In the genomic region with DNA sequence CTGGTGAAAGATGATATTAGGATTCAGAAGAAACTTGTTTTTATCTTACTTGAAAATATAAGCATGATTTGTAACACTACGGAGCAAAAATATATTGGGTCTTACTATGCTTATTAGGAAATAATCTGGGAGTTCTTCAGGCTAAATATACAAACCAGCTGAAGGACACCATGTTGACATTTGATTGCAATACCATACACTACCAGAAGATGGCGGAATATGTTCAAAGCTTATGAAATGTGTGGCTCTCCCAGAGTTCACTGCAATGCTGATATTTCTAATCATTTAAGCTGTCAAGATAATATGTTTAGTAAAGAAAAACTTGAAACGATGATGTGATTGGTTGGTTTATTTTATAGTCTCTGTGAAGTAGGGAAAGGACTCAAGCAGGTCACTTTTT, we compare ENCODE assay signal across 9 mouse cellular contexts.
DNase-seq lines count a peak whose midpoint lies in the region; ATAC-seq and TF ChIP-seq lines count a peak whose summit lies in the region.
"Had no signal": no experiment of that assay in that cellular context is flagged by ENCODE, and none has a peak within 500 bp of the region (broad histone marks: within the 10 kb centered on the region; RNA-seq: fewer than 3 reads in every experiment).

No protein-coding gene starts in this region.

- no peak overlapping the region for H3K4me3 ChIP-seq in heart, embryonic 12.5 days
- H3K4me3 ChIP-seq in midbrain, embryonic 14.5 days (replicated peaks; ENCODE audit: low read depth, low read length): no peak overlapping the region
- no peak overlapping the region for H3K4me3 ChIP-seq in midbrain, embryonic 10.5 days
- H3K4me3 ChIP-seq in intestine, embryonic 16.5 days (ENCODE audit: low read length): no peak overlapping the region
- H3K4me3 ChIP-seq: stomach, embryonic 15.5 days had no signal

- no peak overlapping the region for H3K9ac ChIP-seq in heart, embryonic 12.5 days
- no peak overlapping the region for H3K9ac ChIP-seq in midbrain, embryonic 14.5 days (replicated peaks; ENCODE audit: low read length)
- H3K9ac ChIP-seq in intestine, embryonic 16.5 days (ENCODE audit: low read depth, low read length): no peak overlapping the region
- H3K9ac ChIP-seq: stomach, embryonic 15.5 days had no signal

- 10% methylated on average over 3 of the region's 3 CpGs for WGBS in heart, embryonic 12.5 days
- 7% methylated on average over 3 of the region's 3 CpGs for WGBS in midbrain, embryonic 14.5 days
- WGBS in midbrain, embryonic 10.5 days: 11% methylated on average over 3 of the region's 3 CpGs
- 11% methylated on average over 3 of the region's 3 CpGs for WGBS in intestine, embryonic 16.5 days

- intact Hi-C loops in heart, postnatal 25 days (cut with DNase I): no loop called here

- no peak for ATAC-seq in heart, embryonic 12.5 days (ENCODE audit: insufficient number of reproducible peaks, low FRiP score)
- ATAC-seq in midbrain, embryonic 14.5 days (ENCODE audit: low FRiP score, low TSS enrichment): no peak; the same call in 1 of the 2 replicates
- ATAC-seq in intestine, embryonic 16.5 days: no peak

- H3K9me3 ChIP-seq in heart, embryonic 12.5 days (replicated peaks): peaks cover 4% of the 10 kb centered on the region; the same call in 1 of the 2 replicates
- H3K9me3 ChIP-seq in midbrain, embryonic 14.5 days (ENCODE audit: control insufficient read depth, low read length): no peaks in the 10 kb centered on the region
- H3K9me3 ChIP-seq in midbrain, embryonic 10.5 days (replicated peaks): peaks cover 5% of the 10 kb centered on the region; the same call in 1 of the 2 replicates
- H3K9me3 ChIP-seq in intestine, embryonic 16.5 days (ENCODE audit: control insufficient read depth, low read length): no peaks in the 10 kb centered on the region
- H3K9me3 ChIP-seq: stomach, embryonic 15.5 days had no signal

- no peak overlapping the region for H3K4me2 ChIP-seq in heart, embryonic 12.5 days
- no peak overlapping the region for H3K4me2 ChIP-seq in midbrain, embryonic 14.5 days (ENCODE audit: low read length)
- no peak overlapping the region for H3K4me2 ChIP-seq in intestine, embryonic 16.5 days (ENCODE audit: low read depth, low read length)
- H3K4me2 ChIP-seq: stomach, embryonic 15.5 days had no signal

- no peaks in the 10 kb centered on the region for H3K27me3 ChIP-seq in heart, embryonic 12.5 days (replicated peaks)
- no peaks in the 10 kb centered on the region for H3K27me3 ChIP-seq in midbrain, embryonic 14.5 days (ENCODE audit: control insufficient read depth, insufficient read depth, low read length)
- H3K27me3 ChIP-seq in midbrain, embryonic 10.5 days (ENCODE audit: low read depth, poor library complexity, severe bottlenecking): no peaks in the 10 kb centered on the region
- no peaks in the 10 kb centered on the region for H3K27me3 ChIP-seq in intestine, embryonic 16.5 days (replicated peaks; ENCODE audit: control insufficient read depth, insufficient read depth, low read length)
- H3K27me3 ChIP-seq: stomach, embryonic 15.5 days had no signal

- H3K36me3 ChIP-seq in heart, embryonic 12.5 days: no peaks in the 10 kb centered on the region
- no peaks in the 10 kb centered on the region for H3K36me3 ChIP-seq in midbrain, embryonic 14.5 days (ENCODE audit: control insufficient read depth, insufficient read depth, low read length)
- H3K36me3 ChIP-seq in midbrain, embryonic 10.5 days: no peaks in the 10 kb centered on the region
- H3K36me3 ChIP-seq in intestine, embryonic 16.5 days (ENCODE audit: control insufficient read depth, insufficient read depth, low read length): no peaks in the 10 kb centered on the region
- H3K36me3 ChIP-seq: stomach, embryonic 15.5 days had no signal

- DNase-seq in heart, adult 18-20 months: peak; percentile 18 to 44
- peak; percentile 72 for DNase-seq in midbrain, embryonic 14.5 days
- DNase-seq in midbrain, embryonic 10.5 days (ENCODE audit: low spot score): no peak
- peak; percentile 56 for DNase-seq in brain, embryonic 14.5 days (ENCODE audit: low read depth)
- DNase-seq in naive thymus-derived CD4-positive, alpha-beta T cell, adult 2 months (ENCODE audit: low read depth): peak; percentile 34
- DNase-seq in heart, postnatal 25 days (ENCODE audit: low spot score): no peak

- TF ChIP-seq POLR2A in brain, embryonic 14.5 days (IDR thresholded peaks at IDR 0.05; ENCODE audit: borderline replicate concordance, extremely low read depth, insufficient read depth, insufficient read length, poor library complexity, severe bottlenecking): no peak

- TF ChIP-seq CTCF in brain, embryonic 14.5 days (IDR thresholded peaks at IDR 0.05; ENCODE audit: borderline replicate concordance, extremely low read depth, insufficient read depth, insufficient read length): peak; percentile 36; the same call in 1 of the 2 replicates

- H3K27ac ChIP-seq in heart, embryonic 12.5 days (ENCODE audit: poor library complexity, severe bottlenecking): no peak overlapping the region
- no peak overlapping the region for H3K27ac ChIP-seq in midbrain, embryonic 14.5 days (replicated peaks; ENCODE audit: low read depth, low read length)
- no peak overlapping the region for H3K27ac ChIP-seq in midbrain, embryonic 10.5 days (replicated peaks)
- no peak overlapping the region for H3K27ac ChIP-seq in intestine, embryonic 16.5 days (ENCODE audit: low read length)
- H3K27ac ChIP-seq: stomach, embryonic 15.5 days had no signal

- no peaks in the 10 kb centered on the region for H3K4me1 ChIP-seq in heart, embryonic 12.5 days (replicated peaks)
- H3K4me1 ChIP-seq in midbrain, embryonic 14.5 days (ENCODE audit: control insufficient read depth, insufficient read depth, low read length): no peaks in the 10 kb centered on the region
- no peaks in the 10 kb centered on the region for H3K4me1 ChIP-seq in midbrain, embryonic 10.5 days
- H3K4me1 ChIP-seq in intestine, embryonic 16.5 days (ENCODE audit: control insufficient read depth, insufficient read depth, low read length): no peaks in the 10 kb centered on the region
- H3K4me1 ChIP-seq: stomach, embryonic 15.5 days had no signal

Comparison
In these comparisons a context has a peak if more than half of its experiments do, and no peak if none do; other contexts are left out.
1. DNase-seq: peak in heart, adult 18-20 months (2 of 2), midbrain, embryonic 14.5 days (single experiment), brain, embryonic 14.5 days (single experiment) and naive thymus-derived CD4-positive, alpha-beta T cell, adult 2 months (single experiment); none in midbrain, embryonic 10.5 days (single experiment) and heart, postnatal 25 days (single experiment).